Mouse (Mus musculus): Measurements from ENCODE around the gene Cdh23.
"Not testable (repeated sequence)": the region's sequence is repeated elsewhere in the genome, so short reads cannot be mapped to it uniquely, and the experiment has no call there.

The Cdh23 gene

GRCm38 (mm10) chr10:60696390-60696789 is at the start of gene Cdh23:
Gene Cdh23 (minus strand): TSS chr10:60696490.
- no peak for DNase-seq

- no peak for DNase-seq
These were observed 48.4 kb upstream of the Cdh23 start for GRCm38 (mm10) chr10:60744543-60745290.

DNA sequence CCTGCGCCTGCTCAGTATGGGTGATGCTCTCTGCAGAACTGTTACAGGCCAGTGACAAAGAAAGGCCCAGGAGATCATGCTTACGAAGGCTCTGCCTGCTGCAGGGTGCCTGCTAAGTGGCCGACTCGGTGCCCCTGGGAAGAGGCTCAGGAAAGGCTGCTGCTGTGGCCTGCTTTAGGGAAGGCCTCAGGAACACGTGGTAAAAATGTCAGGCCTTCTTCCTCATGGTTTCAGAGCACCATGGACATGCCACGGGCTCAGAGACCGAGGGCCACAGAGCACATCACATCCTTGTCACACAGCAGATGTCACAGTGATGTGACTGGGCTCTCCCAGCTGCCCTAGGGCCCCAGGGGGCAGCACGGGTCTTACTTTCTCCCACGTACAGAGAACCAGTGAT is 47.4 kb upstream of the Cdh23 start:
- no peak for DNase-seq

DNA sequence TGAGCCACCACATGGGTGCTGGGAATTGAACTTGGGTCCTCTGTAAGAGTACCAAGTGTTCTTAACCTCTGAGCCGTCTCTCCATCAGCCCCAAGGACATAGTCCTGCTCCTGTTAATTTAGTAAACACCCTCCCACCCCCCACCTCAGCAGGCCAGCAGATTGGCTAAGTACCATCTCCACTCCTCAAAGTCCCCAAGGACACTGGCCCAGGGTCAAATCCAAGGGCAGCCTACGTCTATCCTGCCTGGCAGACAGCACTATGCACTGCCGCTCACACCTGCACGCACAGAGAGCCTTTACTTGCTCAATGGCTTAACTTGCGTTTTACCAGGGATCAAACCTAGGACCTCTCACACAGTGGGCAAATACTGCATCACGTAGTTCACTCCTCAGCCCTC is 46.7 kb upstream of the Cdh23 start:
- no peak for DNase-seq

GRCm38 (mm10) chr10:60742296-60742695 is 46.0 kb upstream of the Cdh23 start:
- not testable (repeated sequence) for DNase-seq

DNA sequence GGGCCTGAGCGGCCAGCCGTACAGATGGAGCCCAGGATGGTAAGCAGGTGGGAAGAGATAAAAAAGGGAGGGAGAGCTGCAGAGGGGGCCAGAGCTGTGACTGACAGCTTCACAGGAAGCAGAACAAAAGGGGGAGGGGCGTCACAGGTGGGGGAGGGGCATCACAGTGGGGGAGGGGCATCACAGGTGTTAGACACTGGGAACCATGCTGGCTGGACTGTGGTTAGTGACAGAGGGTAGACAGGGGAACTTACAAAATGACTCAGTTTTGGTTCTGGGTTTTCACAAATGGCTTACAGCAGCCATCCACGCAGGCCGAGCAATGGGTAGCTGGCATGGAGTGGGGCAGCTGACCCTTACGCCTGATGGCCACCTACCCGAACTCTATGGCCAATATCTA is 45.1 kb upstream of the Cdh23 start:
- DNase-seq, result no peak

DNA sequence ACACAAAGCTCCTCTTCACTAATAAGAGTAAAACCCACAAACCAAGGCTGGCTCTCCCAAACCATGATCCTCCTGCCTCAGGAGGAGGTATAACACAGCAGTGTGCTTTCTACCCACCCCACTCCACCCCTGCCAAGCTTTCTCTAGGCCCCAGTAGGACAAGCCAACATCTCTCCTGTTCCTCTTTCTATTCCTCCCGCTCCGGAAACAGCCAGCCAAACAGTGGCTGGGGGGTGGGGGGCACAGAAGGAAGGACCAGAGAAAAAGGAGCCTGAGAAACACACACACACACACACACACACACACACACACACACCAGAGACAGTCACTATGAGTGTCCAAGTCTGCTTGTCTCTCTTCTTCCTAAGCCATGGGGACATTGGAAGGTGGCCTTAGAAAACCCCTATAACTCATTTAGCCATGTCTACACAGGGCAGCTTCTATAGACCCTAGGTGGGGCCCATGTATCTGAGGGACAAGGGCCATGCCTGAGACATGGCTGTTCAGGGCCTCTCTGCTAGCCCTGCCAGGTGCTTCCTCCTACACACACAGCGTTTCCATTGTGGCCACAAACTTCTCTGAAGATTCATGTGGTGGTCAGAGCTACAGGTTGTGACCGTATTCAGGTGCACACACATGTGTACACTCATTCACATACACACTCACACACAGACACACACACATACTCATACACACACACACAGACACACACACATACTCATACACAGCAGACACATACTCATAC is 43.5 kb upstream of the Cdh23 start:
- no peak for DNase-seq

- DNase-seq, result no peak
These were observed 41.8 kb upstream of the Cdh23 start for GRCm38 (mm10) chr10:60737886-60738640.

DNA sequence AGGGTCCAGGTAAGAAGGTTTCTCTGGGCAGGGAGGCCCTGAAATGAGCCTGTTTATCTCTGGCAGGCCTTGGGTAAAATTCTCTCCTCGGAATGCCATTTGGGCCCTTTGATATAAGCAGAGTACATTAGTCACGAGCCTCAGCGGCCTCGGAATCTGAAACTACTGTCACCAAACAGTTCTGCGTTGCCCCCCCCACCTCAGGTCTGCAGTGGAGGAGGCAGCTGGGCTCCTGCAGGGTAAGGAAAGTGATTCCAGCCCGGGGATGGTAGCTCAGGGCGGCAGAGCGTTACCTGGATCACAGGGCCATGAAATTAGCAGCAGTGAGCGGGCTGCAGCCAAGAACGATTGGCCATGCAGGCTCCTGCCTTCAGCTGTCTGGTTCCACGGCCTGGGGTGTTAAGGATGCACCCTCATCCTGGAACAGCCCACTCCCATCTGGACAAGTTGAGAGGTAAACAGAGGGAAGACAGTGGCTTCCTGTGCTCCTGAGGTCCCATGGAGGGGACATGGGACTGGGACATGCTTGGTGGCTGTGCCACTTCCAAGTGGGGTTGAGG is 41.0 kb upstream of the Cdh23 start:
- DNase-seq, result no peak

GRCm38 (mm10) chr10:60735737-60736136 is 39.4 kb upstream of the Cdh23 start:
- DNase-seq, result no peak

DNA sequence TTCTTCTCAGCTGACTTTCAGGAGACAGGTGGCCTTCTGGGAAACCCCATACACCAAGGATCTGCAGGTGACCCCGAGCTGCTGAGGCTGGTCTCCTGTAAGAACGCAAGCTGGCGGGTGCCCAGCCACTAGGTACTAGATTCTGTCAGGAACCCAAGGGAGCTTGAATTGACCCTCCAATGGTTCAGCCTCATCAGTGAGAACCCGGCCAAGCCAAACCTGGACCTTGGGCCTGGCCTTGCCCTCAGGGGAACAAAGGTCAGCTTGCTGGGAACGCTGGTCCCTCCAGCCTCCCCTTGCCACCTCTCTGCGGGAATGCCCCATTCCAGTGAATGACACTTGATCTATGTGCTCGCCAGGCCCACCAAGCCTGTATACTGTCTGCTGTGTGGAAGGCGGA is 37.2 kb upstream of the Cdh23 start:
- no peak for DNase-seq

DNA sequence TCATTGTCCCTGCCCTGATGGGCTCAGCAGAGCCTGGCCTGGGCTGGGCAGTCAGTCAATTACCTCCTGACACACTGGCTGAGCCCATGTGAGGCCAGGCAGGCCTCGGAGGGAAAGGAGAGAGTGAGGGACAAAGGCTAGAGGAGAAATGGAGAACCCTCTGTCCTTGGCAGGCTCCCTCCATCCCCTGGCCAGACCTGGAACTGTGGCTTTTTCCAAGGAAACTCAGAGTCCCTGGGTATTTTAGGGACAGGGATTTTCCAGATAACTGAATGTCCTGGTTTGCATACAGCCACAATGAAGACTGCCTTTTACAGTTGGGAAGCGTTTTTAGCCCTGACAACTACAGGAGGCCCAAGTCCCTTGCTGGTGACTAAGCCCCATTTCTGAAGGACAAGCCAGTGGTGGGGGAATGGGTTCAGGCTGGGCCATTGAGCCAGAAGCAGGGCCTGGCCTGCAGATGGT is 36.1 kb upstream of the Cdh23 start:
- peak in 1 of 2 experiments; percentile 14 for DNase-seq

- DNase-seq, result no peak
These were observed 35.5 kb upstream of the Cdh23 start for GRCm38 (mm10) chr10:60731742-60732141.

GRCm38 (mm10) chr10:60727301-60727700 is 31.0 kb upstream of the Cdh23 start:
- no peak for DNase-seq

DNA sequence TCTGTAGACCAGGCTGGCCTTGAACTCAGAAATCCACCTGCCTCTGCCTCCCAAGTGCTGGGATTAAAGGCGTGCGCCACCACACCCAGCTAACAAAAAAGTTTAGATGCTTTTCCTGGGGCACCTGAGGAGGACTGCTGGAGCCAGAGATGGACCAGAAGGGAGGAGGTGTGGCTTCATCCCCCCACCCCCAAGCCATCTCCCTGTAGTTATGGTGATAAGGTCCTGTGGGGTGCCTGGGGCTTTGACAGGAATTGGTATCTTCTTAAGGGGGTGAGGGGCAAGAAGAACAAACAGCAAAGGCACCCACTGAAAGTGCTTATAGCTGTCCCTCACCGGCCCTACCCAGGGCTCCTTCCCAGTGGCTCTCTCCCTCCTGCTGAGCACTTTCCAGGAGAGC is 30.6 kb upstream of the Cdh23 start:
- DNase-seq, result no peak

DNA sequence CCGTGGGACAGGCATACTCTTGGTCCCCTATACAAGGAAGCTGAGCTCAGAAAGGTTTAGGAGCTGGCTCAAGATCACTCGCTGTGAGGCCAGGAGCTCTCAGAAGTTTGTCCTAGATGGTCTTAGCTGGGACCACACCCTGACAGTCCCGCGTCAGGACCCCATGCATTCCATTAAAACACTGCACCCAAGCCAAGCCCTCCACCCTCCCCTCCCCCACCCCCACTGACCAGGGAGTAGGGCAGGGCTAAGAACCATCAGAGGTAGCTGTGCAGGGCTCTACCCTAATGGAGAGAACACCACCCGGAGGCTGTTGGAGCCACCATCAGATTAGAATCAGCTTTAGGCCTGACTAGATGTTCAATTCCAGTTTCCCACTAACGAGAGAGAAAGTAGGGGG is 28.2 kb upstream of the Cdh23 start:
- DNase-seq, result no peak

- DNase-seq, result no peak
These were observed 27.1 kb upstream of the Cdh23 start for GRCm38 (mm10) chr10:60723345-60723744.

DNA sequence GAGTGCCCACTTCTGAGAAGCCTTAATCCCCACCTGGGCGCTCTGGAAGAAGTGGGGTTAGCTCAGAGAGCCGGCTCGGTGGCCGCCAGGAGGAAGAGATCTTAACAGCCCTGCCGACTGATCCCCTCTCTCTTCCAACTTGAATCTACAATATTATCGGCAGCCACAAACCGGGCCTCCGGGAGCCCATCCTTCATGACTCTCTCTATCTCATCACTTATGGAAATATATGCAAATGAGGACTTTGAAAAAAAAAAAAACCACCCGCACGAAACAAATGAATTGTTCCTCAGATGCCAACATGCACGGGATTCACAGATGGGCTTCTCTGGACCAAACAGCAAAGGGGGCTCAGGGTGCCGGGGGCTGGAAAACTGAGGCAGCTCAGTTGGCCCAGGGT is 25.4 kb upstream of the Cdh23 start:
- no peak for DNase-seq

DNA sequence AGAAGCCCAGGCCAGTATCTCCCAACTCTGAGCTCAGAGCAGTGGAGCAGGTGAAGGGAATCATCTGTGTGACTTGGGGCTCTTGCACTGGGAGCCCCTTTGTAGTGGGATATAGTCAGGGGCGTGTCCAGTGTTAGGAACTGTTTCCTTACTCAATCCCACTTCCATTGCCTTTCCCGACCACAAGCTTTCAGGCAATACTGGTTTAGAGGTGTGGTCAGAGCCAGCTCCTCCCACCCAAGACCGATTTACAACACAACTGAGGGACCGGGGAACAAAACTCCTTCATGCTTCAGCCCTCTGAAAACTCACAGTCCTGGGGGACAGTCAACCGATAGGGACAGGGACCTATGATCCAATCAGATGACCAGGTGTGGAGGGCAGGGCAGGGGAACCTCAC is 24.2 kb upstream of the Cdh23 start:
- no peak for DNase-seq

GRCm38 (mm10) chr10:60718491-60718890 is 22.2 kb upstream of the Cdh23 start:
- no peak for DNase-seq

GRCm38 (mm10) chr10:60716449-60716848 is 20.2 kb upstream of the Cdh23 start:
- no peak for DNase-seq

GRCm38 (mm10) chr10:60712299-60712698 is 16.0 kb upstream of the Cdh23 start:
- not testable (repeated sequence) for DNase-seq

- DNase-seq, result no peak
These were observed 12.5 kb upstream of the Cdh23 start for GRCm38 (mm10) chr10:60708837-60709236.

All from cerebellum, adult 18-20 months (tissue).